Mouse (Mus musculus): ENCODE results near the gene Socs3.

DNA sequence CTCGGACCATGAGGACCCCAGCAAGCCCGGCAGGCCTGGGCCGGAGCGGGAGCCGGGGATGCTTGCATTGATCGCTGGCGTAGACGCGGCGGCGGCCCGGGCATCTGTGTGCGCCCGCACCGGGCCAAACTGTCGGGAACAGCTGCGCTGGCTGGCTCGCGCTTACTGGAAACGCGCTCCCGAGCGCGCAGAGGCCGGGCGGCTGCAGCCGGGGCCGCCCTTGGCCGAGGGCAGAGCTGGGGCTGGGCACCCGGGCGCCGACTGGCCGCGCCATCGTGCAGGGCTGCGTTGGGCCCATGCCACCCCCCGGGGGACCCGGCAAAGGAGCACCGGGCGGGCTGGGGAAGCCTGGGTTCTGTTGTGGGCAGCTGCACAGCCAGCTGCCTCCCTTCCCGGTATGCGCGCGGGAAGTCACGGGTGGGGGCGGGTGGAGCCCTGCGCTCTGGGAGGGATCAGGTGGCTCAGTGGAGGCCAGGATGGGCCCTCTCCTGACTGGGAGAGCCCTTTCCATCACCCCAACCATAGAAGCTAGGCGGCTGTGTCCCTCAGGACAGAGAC lies 39.0 kb downstream of the Socs3 start:
- TF ChIP-seq E2F4 (IDR thresholded peaks at IDR 0.05; ENCODE audit: insufficient read depth) (no peak), MYOG (IDR thresholded peaks at IDR 0.05; ENCODE audit: control insufficient read depth in 1 of 3, insufficient read depth in 1 of 3, insufficient read length in 2 of 3, low read depth in 2 of 3) (peak in 2 of 3 experiments; percentile 79 to 86), USF1 (IDR thresholded peaks at IDR 0.05; ENCODE audit: low read depth) (no peak), POLR2A (IDR thresholded peaks at IDR 0.05; ENCODE audit: insufficient read length, low read depth) (peak; percentile 7), POLR2AphosphoS2 (IDR thresholded peaks at IDR 0.05; ENCODE audit: insufficient read length, low read depth) (no peak), TCF3 (IDR thresholded peaks at IDR 0.05; ENCODE audit: insufficient read length, low read depth) (peak; percentile 62), MYOD1 (IDR thresholded peaks at IDR 0.05; ENCODE audit: control insufficient read depth in 1 of 3, insufficient read length in 2 of 3, low read depth in 2 of 3) (peak in 2 of 3 experiments; percentile 81 to 84), CEBPB (IDR thresholded peaks at IDR 0.05; ENCODE audit: insufficient read depth, poor library complexity, severe bottlenecking) (no peak)

Measured in myocyte (in vitro differentiated cells).